Mouse (Mus musculus): ENCODE results near the gene Gstm4. TPM values are rescaled to one million over a fixed set of nuclear protein-coding genes. Genes with fewer than 3 reads are reported as not detected.

Gstm4 gene
- polyA plus RNA-seq, 1 experiment from 2014 or later = 15.6 TPM

GRCm38 (mm10) chr3:108088842-108089380 lies 44.2 kb upstream of the Gstm4 start:
- ATAC-seq (ENCODE audit: insufficient number of reproducible peaks, insufficient read depth, low FRiP score, low read depth) = no peak

DNA sequence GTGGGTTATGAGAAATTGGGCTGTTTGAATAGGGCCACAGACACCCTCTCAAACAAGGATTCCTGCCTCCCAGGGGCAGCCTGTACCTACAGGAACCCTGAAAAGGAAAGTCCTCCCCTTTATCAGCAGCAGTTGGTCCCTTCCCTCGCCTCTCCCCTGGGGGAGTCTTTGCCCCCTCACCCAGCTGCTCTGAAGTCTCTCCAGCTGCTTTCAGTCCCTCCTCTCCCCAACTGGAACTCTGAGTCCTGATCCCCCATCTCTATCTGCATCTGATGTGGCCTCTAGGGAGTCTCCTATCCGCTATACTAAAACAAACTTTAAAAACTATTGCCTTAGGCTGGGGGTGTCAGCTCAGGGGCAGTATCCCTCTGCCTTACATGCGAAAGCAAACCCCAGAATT lies 42.6 kb upstream of the Gstm4 start:
- H3K4me2 ChIP-seq (ENCODE audit: low read length) = peak overlapping the region; percentile 94
- H3K4me3 ChIP-seq (ENCODE audit: control insufficient read depth in 1 of 2, insufficient read depth in 1 of 2, low read depth in 1 of 2, low read length in 2 of 2) = no peak overlapping the region

More at GRCm38 (mm10) chr3:108088842-108089380, 44.2 kb upstream of the Gstm4 start:
- no peak overlapping the region for H3K4me3 ChIP-seq (ENCODE audit: control insufficient read depth in 1 of 2, insufficient read depth in 1 of 2, low read depth in 1 of 2, low read length in 2 of 2)
- H3K9ac ChIP-seq (ENCODE audit: low read length) = no peak overlapping the region
- WGBS = 31% methylated on average over 5 of the region's 5 CpGs
- H3K27ac ChIP-seq (replicated peaks in 1 of 2; ENCODE audit: control insufficient read depth in 1 of 2, insufficient read depth in 1 of 2, low read depth in 2 of 2, low read length in 2 of 2) = 0 out of 4 replicates have a peak overlapping the region, but pooled peaks of 1 of the 2 experiments have one; percentile 1
- H3K9me3 ChIP-seq (ENCODE audit: control insufficient read depth, low read length) = no peaks in the 10 kb centered on the region
- peaks cover 24 to 29% of the 10 kb centered on the region in 2 experiments for H3K4me1 ChIP-seq (ENCODE audit: control insufficient read depth in 2 of 2, insufficient read depth in 2 of 2, low read length in 2 of 2)
- H3K27me3 ChIP-seq (ENCODE audit: control insufficient read depth, insufficient read depth, low read length) = no peaks in the 10 kb centered on the region
- H3K36me3 ChIP-seq (ENCODE audit: control insufficient read depth, insufficient read depth, low read length) = no peaks in the 10 kb centered on the region
- no peak overlapping the region for H3K4me2 ChIP-seq (ENCODE audit: low read length)

GRCm38 (mm10) chr3:108086470-108086979 lies 41.8 kb upstream of the Gstm4 start, which contains the start of gene Ampd2:
Ampd2 (minus strand) TSS chr3:108086651.
- under 1% methylated on average over 29 of the region's 29 CpGs for WGBS

More for the DNA sequence above, 42.6 kb upstream of the Gstm4 start:
- Histone ChIP-seq H3K4me1 (ENCODE audit: control insufficient read depth in 2 of 2, insufficient read depth in 2 of 2, low read length in 2 of 2) (peaks cover 32 to 45% of the 10 kb centered on the region in 2 experiments), H3K9me3 (ENCODE audit: control insufficient read depth, low read length) (no peaks in the 10 kb centered on the region), H3K27me3 (ENCODE audit: control insufficient read depth, insufficient read depth, low read length) (no peaks in the 10 kb centered on the region), H3K36me3 (ENCODE audit: control insufficient read depth, insufficient read depth, low read length) (no peaks in the 10 kb centered on the region), H3K9ac (ENCODE audit: low read length) (0 out of 2 replicates have a peak overlapping the region, but pooled peaks have one; percentile 42), H3K27ac (replicated peaks in 1 of 2; ENCODE audit: control insufficient read depth in 1 of 2, insufficient read depth in 1 of 2, low read depth in 2 of 2, low read length in 2 of 2) (0 out of 4 replicates have a peak overlapping the region, but pooled peaks of 1 of the 2 experiments have one; percentile 90)
- ATAC-seq (ENCODE audit: insufficient number of reproducible peaks, insufficient read depth, low FRiP score, low read depth) = no peak
- WGBS = 80% methylated on average over 3 of the region's 3 CpGs

GRCm38 (mm10) chr3:108085721-108086469 lies 41.2 kb upstream of the Gstm4 start:
- 0 out of 2 replicates have a peak, but pooled peaks cover 2% of the 10 kb centered on the region for H3K36me3 ChIP-seq (ENCODE audit: control insufficient read depth, insufficient read depth, low read length)
- H3K27me3 ChIP-seq (ENCODE audit: control insufficient read depth, insufficient read depth, low read length) = no peaks in the 10 kb centered on the region
- H3K9ac ChIP-seq (ENCODE audit: low read length) = peak overlapping the region; percentile 81
- peak overlapping the region; percentile 69 to 76 for H3K4me3 ChIP-seq (ENCODE audit: control insufficient read depth in 1 of 2, insufficient read depth in 1 of 2, low read depth in 1 of 2, low read length in 2 of 2)
- H3K9me3 ChIP-seq (ENCODE audit: control insufficient read depth, low read length) = no peaks in the 10 kb centered on the region
- under 1% methylated on average over 30 of the region's 31 CpGs for WGBS
- peaks cover 41 to 55% of the 10 kb centered on the region in 2 experiments for H3K4me1 ChIP-seq (ENCODE audit: control insufficient read depth in 2 of 2, insufficient read depth in 2 of 2, low read length in 2 of 2)
- peak; percentile 78 for ATAC-seq (ENCODE audit: insufficient number of reproducible peaks, insufficient read depth, low FRiP score, low read depth)
- H3K27ac ChIP-seq (replicated peaks in 1 of 2; ENCODE audit: control insufficient read depth in 1 of 2, insufficient read depth in 1 of 2, low read depth in 2 of 2, low read length in 2 of 2) = peak overlapping the region; percentile 86 to 90
- peak overlapping the region; percentile 94 for H3K4me2 ChIP-seq (ENCODE audit: low read length)

More at GRCm38 (mm10) chr3:108086470-108086979, 41.8 kb upstream of the Gstm4 start, which contains the start of gene Ampd2:
- H3K4me2 ChIP-seq (ENCODE audit: low read length) = peak within 1 kb of the TSS; percentile 94
- peaks cover 40 to 53% of the 10 kb centered on the region in 2 experiments for H3K4me1 ChIP-seq (ENCODE audit: control insufficient read depth in 2 of 2, insufficient read depth in 2 of 2, low read length in 2 of 2)
- H3K27ac ChIP-seq (replicated peaks in 1 of 2; ENCODE audit: control insufficient read depth in 1 of 2, insufficient read depth in 1 of 2, low read depth in 2 of 2, low read length in 2 of 2) = peak within 1 kb of the TSS; percentile 86 to 90
- H3K36me3 ChIP-seq (ENCODE audit: control insufficient read depth, insufficient read depth, low read length) = no peaks in the 10 kb centered on the region
- peak within 1 kb of the TSS; percentile 69 to 76 for H3K4me3 ChIP-seq (ENCODE audit: control insufficient read depth in 1 of 2, insufficient read depth in 1 of 2, low read depth in 1 of 2, low read length in 2 of 2)
- peak within 1 kb of the TSS; percentile 81 for H3K9ac ChIP-seq (ENCODE audit: low read length)
- H3K27me3 ChIP-seq (ENCODE audit: control insufficient read depth, insufficient read depth, low read length) = no peaks in the 10 kb centered on the region
- ATAC-seq (ENCODE audit: insufficient number of reproducible peaks, insufficient read depth, low FRiP score, low read depth) = peak; percentile 24
- no peaks in the 10 kb centered on the region for H3K9me3 ChIP-seq (ENCODE audit: control insufficient read depth, low read length)

- Histone ChIP-seq H3K4me1 (ENCODE audit: control insufficient read depth in 2 of 2, insufficient read depth in 2 of 2, low read length in 2 of 2) (peaks cover 39 to 55% of the 10 kb centered on the region in 2 experiments), H3K9ac (ENCODE audit: low read length) (peak overlapping the region; percentile 81), H3K27me3 (ENCODE audit: control insufficient read depth, insufficient read depth, low read length) (no peaks in the 10 kb centered on the region), H3K27ac (replicated peaks in 1 of 2; ENCODE audit: control insufficient read depth in 1 of 2, insufficient read depth in 1 of 2, low read depth in 2 of 2, low read length in 2 of 2) (peak overlapping the region; percentile 86 to 90), H3K36me3 (ENCODE audit: control insufficient read depth, insufficient read depth, low read length) (0 out of 2 replicates have a peak, but pooled peaks cover 8% of the 10 kb centered on the region), H3K4me2 (ENCODE audit: low read length) (peak overlapping the region; percentile 94), H3K9me3 (ENCODE audit: control insufficient read depth, low read length) (no peaks in the 10 kb centered on the region), H3K4me3 (ENCODE audit: control insufficient read depth in 1 of 2, insufficient read depth in 1 of 2, low read depth in 1 of 2, low read length in 2 of 2) (peak overlapping the region; percentile 69 to 76)
- 2% methylated on average over 13 of the region's 14 CpGs for WGBS
- peak; percentile 85 for ATAC-seq (ENCODE audit: insufficient number of reproducible peaks, insufficient read depth, low FRiP score, low read depth)
These were observed 40.6 kb upstream of the Gstm4 start for GRCm38 (mm10) chr3:108085281-108085720.

DNA sequence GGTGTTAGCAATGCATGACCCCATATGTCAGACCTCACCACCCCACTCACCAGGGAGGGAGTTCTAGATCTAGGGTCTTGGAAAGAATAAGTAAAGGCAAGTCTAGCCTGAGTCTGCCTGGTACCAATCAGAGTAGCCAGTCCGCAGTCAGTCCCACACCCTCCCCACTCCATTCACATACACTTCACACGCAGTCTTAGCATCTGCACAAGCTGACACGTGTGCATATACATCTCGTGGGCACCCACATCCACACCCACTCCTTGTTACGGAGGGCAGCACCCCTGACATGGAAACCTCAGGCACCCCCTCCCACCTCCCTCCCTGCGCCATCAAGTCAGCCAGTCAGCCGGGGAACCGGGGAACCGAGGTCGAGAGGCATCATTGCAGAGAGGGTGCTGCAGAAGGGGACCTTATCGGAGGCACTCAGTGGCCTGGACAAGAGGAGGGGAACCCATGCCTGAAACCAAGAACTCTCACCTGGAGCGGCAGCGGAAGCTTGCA lies 40.1 kb upstream of the Gstm4 start:
- Histone ChIP-seq H3K27me3 (ENCODE audit: control insufficient read depth, insufficient read depth, low read length) (no peaks in the 10 kb centered on the region), H3K9me3 (ENCODE audit: control insufficient read depth, low read length) (no peaks in the 10 kb centered on the region), H3K36me3 (ENCODE audit: control insufficient read depth, insufficient read depth, low read length) (0 out of 2 replicates have a peak, but pooled peaks cover 13% of the 10 kb centered on the region), H3K4me2 (ENCODE audit: low read length) (peak overlapping the region; percentile 94), H3K4me1 (ENCODE audit: control insufficient read depth in 2 of 2, insufficient read depth in 2 of 2, low read length in 2 of 2) (peaks cover 38 to 55% of the 10 kb centered on the region in 2 experiments), H3K4me3 (ENCODE audit: control insufficient read depth in 1 of 2, insufficient read depth in 1 of 2, low read depth in 1 of 2, low read length in 2 of 2) (peak overlapping the region; percentile 69 to 76), H3K9ac (ENCODE audit: low read length) (peak overlapping the region; percentile 81), H3K27ac (replicated peaks in 1 of 2; ENCODE audit: control insufficient read depth in 1 of 2, insufficient read depth in 1 of 2, low read depth in 2 of 2, low read length in 2 of 2) (peak overlapping the region in 1 of 2 experiments; percentile 90; a peak in 2 of 4 replicates)
- 13% methylated on average over 13 of the region's 13 CpGs for WGBS
- ATAC-seq (ENCODE audit: insufficient number of reproducible peaks, insufficient read depth, low FRiP score, low read depth) = no peak

DNA sequence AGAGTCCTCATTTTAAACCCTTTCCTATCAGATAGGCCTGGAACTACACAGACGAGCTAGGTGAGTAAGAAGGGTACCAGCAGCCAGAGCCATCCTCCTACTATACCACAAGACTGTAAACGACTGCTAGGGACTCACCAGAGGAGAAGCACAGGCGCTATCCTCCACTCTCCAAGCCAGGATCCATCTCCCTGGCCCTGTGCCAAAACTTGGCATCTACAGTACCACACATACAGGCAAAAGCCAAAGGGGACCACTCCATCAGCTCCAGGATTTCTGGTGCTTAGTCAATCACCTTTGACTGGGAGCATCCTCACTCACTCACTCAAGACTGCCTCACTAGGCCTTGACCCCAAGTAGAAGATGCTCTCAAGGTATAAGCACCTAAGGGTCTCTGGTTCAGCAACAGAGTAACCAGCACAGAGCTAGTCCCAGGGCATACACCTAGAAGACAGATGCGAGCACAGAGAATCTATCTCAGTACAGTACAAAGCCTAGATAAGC lies 39.3 kb upstream of the Gstm4 start:
- Histone ChIP-seq H3K4me1 (ENCODE audit: control insufficient read depth in 2 of 2, insufficient read depth in 2 of 2, low read length in 2 of 2) (peaks cover 31 to 50% of the 10 kb centered on the region in 2 experiments), H3K4me3 (ENCODE audit: control insufficient read depth in 1 of 2, insufficient read depth in 1 of 2, low read depth in 1 of 2, low read length in 2 of 2) (no peak overlapping the region), H3K27me3 (ENCODE audit: control insufficient read depth, insufficient read depth, low read length) (no peaks in the 10 kb centered on the region), H3K4me2 (ENCODE audit: low read length) (peak overlapping the region; percentile 94; the same call in 1 of the 2 replicates), H3K27ac (replicated peaks in 1 of 2; ENCODE audit: control insufficient read depth in 1 of 2, insufficient read depth in 1 of 2, low read depth in 2 of 2, low read length in 2 of 2) (no peak overlapping the region), H3K9ac (ENCODE audit: low read length) (no peak overlapping the region), H3K9me3 (ENCODE audit: control insufficient read depth, low read length) (no peaks in the 10 kb centered on the region), H3K36me3 (ENCODE audit: control insufficient read depth, insufficient read depth, low read length) (peaks cover 20% of the 10 kb centered on the region)
- WGBS = 55% methylated on average over 4 of the region's 4 CpGs
- ATAC-seq (ENCODE audit: insufficient number of reproducible peaks, insufficient read depth, low FRiP score, low read depth) = no peak

Measured in heart, embryonic 14.5 days (tissue).